Mouse (Mus musculus) myocyte (in vitro differentiated cells): Measurements from ENCODE around the gene Hspg2. TPM values are rescaled to one million over a fixed set of nuclear protein-coding genes. Genes with fewer than 3 reads are reported as not detected.

ENCODE experiments used
- H3K27me3 ChIP-seq: one replicate; pipeline ENCODE4 v1.6.1; 2011; ENCODE audit not compliant: control insufficient read depth, insufficient read depth, insufficient read length
- H3K36me3 ChIP-seq: one replicate; pipeline ENCODE4 v1.6.1; 2011; ENCODE audit not compliant: control insufficient read depth, insufficient read depth
- H3K4me2 ChIP-seq: one replicate; pipeline ENCODE4 v1.6.1; 2011; ENCODE audit warnings: low read depth, control low read depth
- H3K4me3 ChIP-seq: one replicate; pipeline ENCODE4 v1.5.1; 2011; ENCODE audit warnings: mild to moderate bottlenecking, control low read depth, moderate library complexity
- H3K79me2 ChIP-seq: one replicate; pipeline ENCODE4 v1.6.1; 2011; ENCODE audit not compliant: control insufficient read depth, insufficient read depth
- H3ac ChIP-seq: one replicate; pipeline ENCODE4 v1.6.1; 2011; ENCODE audit not compliant: control insufficient read depth, insufficient read length
- CEBPB ChIP-seq: IDR thresholded peaks from 2 replicates; pipeline ENCODE4 v1.6.1; 2011; ENCODE audit warnings: mild to moderate bottlenecking, moderate library complexity; ENCODE audit not compliant: poor library complexity, insufficient read depth, severe bottlenecking
- E2F4 ChIP-seq: IDR thresholded peaks from one replicate; pipeline ENCODE4 v1.6.1; 2011; ENCODE audit warnings: mild to moderate bottlenecking, control low read depth, moderate library complexity; ENCODE audit not compliant: insufficient read depth
- MAX ChIP-seq: IDR thresholded peaks from one replicate; pipeline ENCODE4 v1.6.1; 2011; ENCODE audit warnings: low read depth, mild to moderate bottlenecking, control low read depth
- MYOD1 ChIP-seq, 3 experiments: IDR thresholded peaks; one replicate each; pipeline ENCODE4 v1.6.1; 2011; ENCODE audit warnings: control low read depth in 2 of 3, low read depth in 2 of 3, mild to moderate bottlenecking in 2 of 3, moderate library complexity in 1 of 3; ENCODE audit not compliant: insufficient read length in 2 of 3, control insufficient read depth in 1 of 3
- MYOG ChIP-seq, 3 experiments: IDR thresholded peaks; one replicate each; pipeline ENCODE4 v1.6.1; 2011; ENCODE audit warnings: control low read depth in 2 of 3, low read depth in 2 of 3, mild to moderate bottlenecking in 2 of 3; ENCODE audit not compliant: insufficient read length in 2 of 3, control insufficient read depth in 1 of 3, insufficient read depth in 1 of 3
- POLR2A ChIP-seq: IDR thresholded peaks from one replicate; pipeline ENCODE4 v1.6.1; 2011; ENCODE audit warnings: low read depth, mild to moderate bottlenecking, control low read depth, moderate library complexity; ENCODE audit not compliant: insufficient read length
- POLR2AphosphoS2 ChIP-seq: IDR thresholded peaks from one replicate; pipeline ENCODE4 v1.6.1; 2011; ENCODE audit warnings: low read depth, control low read depth; ENCODE audit not compliant: insufficient read length
- REST ChIP-seq: IDR thresholded peaks from one replicate; pipeline ENCODE4 v1.6.1; 2011; ENCODE audit warnings: mild to moderate bottlenecking, control low read depth, moderate library complexity; ENCODE audit not compliant: insufficient read depth, insufficient read length
- SRF ChIP-seq: IDR thresholded peaks from one replicate; pipeline ENCODE4 v1.6.1; 2011; ENCODE audit warnings: low read depth; ENCODE audit not compliant: control insufficient read depth, insufficient read length
- TCF12 ChIP-seq: IDR thresholded peaks from one replicate; pipeline ENCODE4 v1.6.1; 2011; ENCODE audit warnings: mild to moderate bottlenecking, control low read depth; ENCODE audit not compliant: poor library complexity, insufficient read depth, severe bottlenecking
- TCF3 ChIP-seq: IDR thresholded peaks from one replicate; pipeline ENCODE4 v1.6.1; 2011; ENCODE audit warnings: low read depth, control low read depth; ENCODE audit not compliant: insufficient read length
- USF1 ChIP-seq: IDR thresholded peaks from one replicate; pipeline ENCODE4 v1.6.1; 2011; ENCODE audit warnings: low read depth, mild to moderate bottlenecking, control low read depth, moderate library complexity
- polyA plus RNA-seq: library from polyadenylated mRNA; unstranded; fragments of >200 nt; fragmentation: generic; extraction: Trizol; gene quantifications from one replicate; pipeline ENCODE4 v1.2.1, GENCODE M21; 2012; ENCODE audit warnings: missing spikeins

Hspg2 gene
- polyA plus RNA-seq, 1 experiment = 209 TPM

DNA sequence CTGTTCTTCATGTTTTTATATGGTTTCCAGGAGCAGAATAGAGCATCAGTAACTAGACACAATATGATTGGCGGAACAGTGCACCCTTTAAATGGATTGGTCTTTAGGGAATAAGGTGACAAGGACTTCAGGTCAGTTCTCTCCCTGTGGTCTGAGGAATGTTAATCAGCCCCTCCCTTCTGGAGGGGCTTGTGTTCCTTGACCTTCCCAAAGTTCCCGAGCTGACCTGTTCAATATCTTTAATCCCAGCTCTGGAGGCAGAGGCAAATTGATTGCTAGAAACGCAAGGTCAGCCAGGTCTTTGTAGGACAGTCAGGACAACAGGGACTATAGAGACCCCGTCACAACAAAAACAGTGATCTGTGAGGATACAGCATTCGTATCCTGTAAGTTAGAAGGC, 130.0 kb downstream of the Hspg2 start:
- peaks cover 72% of the 10 kb centered on the region for H3K79me2 ChIP-seq
- no peak overlapping the region for H3K4me2 ChIP-seq
- no peak overlapping the region for H3K4me3 ChIP-seq
- no peak for TF ChIP-seq SRF
- no peak for TF ChIP-seq MAX
- no peak for TF ChIP-seq REST
- no peak for TF ChIP-seq TCF3
- no peak for TF ChIP-seq MYOD1 (IDR thresholded peaks at IDR 0.05; ENCODE audit: control insufficient read depth in 1 of 3, insufficient read length in 2 of 3, low read depth in 2 of 3)
- no peak for TF ChIP-seq TCF12
- TF ChIP-seq E2F4 = no peak
- no peak for TF ChIP-seq CEBPB
- TF ChIP-seq USF1 = no peak
- no peak for TF ChIP-seq POLR2A
- TF ChIP-seq POLR2AphosphoS2 = no peak
- TF ChIP-seq MYOG (IDR thresholded peaks at IDR 0.05; ENCODE audit: control insufficient read depth in 1 of 3, insufficient read depth in 1 of 3, insufficient read length in 2 of 3, low read depth in 2 of 3) = no peak
- H3ac ChIP-seq = no peak overlapping the region
- no peaks in the 10 kb centered on the region for H3K36me3 ChIP-seq
- H3K27me3 ChIP-seq = no peaks in the 10 kb centered on the region

DNA sequence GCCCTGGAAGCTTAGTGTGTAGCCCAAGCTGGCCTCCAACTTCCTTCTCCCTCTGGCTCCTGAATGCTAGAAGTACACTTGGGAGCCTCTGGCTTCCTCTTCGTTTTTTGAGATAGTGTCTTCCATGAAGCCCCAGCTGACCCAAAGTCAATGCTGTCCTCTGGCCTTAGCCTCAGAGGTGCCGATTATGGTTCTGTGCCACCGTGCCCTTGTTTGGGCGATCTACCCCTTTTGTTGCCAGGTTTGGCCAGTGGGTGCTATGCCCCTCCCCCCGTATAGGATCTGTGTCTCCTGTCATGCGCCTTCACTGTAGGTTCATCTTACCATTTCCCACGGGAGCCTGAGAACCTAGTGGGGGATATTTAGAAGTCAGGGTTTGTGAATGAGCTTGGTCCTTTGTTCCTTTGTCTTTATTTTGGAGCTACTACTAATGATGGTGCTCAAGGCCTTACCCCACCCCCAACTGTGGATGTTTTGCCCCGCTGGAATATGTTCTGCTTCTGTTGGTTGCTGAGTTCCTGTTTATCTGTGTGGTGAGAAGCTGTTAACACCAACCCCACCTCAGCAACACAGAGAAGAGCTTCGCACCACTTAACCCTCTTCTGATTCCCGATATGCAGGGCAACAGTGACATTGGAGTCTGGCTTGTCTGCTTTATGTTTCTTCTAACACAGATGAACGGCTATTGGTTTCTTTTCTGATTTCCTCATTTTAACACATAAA, 135.0 kb downstream of the Hspg2 start:
- Histone ChIP-seq H3K4me2 (no peak overlapping the region), H3K27me3 (no peaks in the 10 kb centered on the region), H3ac (no peak overlapping the region), H3K4me3 (no peak overlapping the region), H3K36me3 (peaks cover 2% of the 10 kb centered on the region), H3K79me2 (peaks cover 35% of the 10 kb centered on the region)
- TF ChIP-seq E2F4 = no peak
- no peak for TF ChIP-seq POLR2A
- no peak for TF ChIP-seq MYOD1 (IDR thresholded peaks at IDR 0.05; ENCODE audit: control insufficient read depth in 1 of 3, insufficient read length in 2 of 3, low read depth in 2 of 3)
- TF ChIP-seq TCF12 = no peak
- TF ChIP-seq MYOG (IDR thresholded peaks at IDR 0.05; ENCODE audit: control insufficient read depth in 1 of 3, insufficient read depth in 1 of 3, insufficient read length in 2 of 3, low read depth in 2 of 3) = no peak
- TF ChIP-seq SRF = no peak
- no peak for TF ChIP-seq POLR2AphosphoS2
- TF ChIP-seq USF1 = no peak
- TF ChIP-seq TCF3 = no peak
- no peak for TF ChIP-seq MAX
- TF ChIP-seq CEBPB = no peak
- no peak for TF ChIP-seq REST

DNA sequence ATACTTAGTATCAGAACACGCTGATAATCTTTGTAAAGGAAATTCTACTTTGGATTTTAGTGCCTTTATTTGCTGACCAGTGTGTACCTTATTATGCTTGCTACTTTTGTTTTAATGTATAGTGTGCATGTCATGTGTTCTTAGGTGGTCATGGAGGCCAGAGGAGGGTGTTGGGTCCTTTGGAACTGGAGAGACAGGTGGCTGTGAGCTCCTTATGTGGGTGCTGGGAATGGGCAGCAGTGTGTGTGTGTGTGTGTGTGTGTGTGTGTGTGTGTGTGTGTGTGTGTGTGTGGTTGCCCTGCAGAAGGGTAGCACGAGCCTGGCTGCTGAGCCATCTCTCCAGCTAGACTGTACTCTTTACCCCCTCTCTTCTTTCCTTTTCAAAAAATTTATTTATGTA, 138.5 kb downstream of the Hspg2 start:
- Histone ChIP-seq H3K4me2 (no peak overlapping the region), H3K36me3 (peaks cover 20% of the 10 kb centered on the region), H3K27me3 (no peaks in the 10 kb centered on the region)

DNA sequence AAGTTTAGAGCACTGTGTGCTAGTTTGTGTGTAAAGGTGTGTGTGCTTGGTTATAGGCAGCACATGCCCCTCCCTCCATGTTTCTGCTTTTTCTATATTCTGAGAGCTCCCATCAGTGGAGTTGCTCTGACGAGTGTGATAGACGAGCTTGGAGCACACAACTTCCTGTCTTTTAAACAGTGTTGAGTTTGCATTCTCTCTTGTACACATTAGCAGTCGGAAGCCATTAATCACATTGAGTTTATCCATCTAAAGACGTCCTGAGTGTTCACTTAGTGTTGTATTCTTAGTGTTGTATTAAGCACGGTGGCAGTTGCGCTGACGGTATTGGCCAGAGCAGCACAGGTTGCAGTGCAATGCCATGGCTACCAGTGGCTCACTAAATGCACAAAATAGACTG, 140.7 kb downstream of the Hspg2 start:
- Histone ChIP-seq H3K4me3 (no peak overlapping the region), H3K27me3 (no peaks in the 10 kb centered on the region), H3K4me2 (no peak overlapping the region), H3K79me2 (no peaks in the 10 kb centered on the region), H3K36me3 (peaks cover 25% of the 10 kb centered on the region), H3ac (no peak overlapping the region)
- TF ChIP-seq SRF (no peak), CEBPB (no peak), USF1 (no peak)

More for the DNA sequence above, 138.5 kb downstream of the Hspg2 start:
- no peak overlapping the region for H3ac ChIP-seq
- H3K4me3 ChIP-seq = no peak overlapping the region
- H3K79me2 ChIP-seq = peaks cover 8% of the 10 kb centered on the region
- TF ChIP-seq TCF12 (no peak), SRF (no peak), MYOD1 (IDR thresholded peaks at IDR 0.05; ENCODE audit: control insufficient read depth in 1 of 3, insufficient read length in 2 of 3, low read depth in 2 of 3) (peak in 2 of 3 experiments; percentile 16 to 53), MYOG (IDR thresholded peaks at IDR 0.05; ENCODE audit: control insufficient read depth in 1 of 3, insufficient read depth in 1 of 3, insufficient read length in 2 of 3, low read depth in 2 of 3) (peak in 1 of 3 experiments; percentile 51), TCF3 (no peak), POLR2AphosphoS2 (no peak)

DNA sequence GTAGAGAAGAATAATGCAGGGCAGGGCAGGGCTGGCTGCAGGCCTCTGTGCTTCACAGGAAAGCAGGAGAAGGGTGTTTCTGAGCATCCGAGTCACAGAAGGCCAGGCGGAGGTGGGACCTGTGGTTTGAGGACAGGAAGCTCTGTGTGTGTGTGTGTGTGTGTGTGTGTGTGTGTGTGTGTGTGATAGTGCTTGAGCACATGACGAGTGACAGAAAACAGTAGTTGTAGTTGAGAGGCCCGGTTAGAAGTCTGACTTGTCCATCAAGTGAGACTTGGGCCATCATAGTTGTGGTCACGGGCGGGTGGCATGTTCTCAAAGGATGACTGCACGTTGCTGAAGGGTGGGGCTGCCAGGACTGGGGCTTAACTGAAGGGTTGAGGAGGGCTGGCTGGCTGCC, 141.1 kb downstream of the Hspg2 start:
- H3K4me3 ChIP-seq = no peak overlapping the region
- H3K27me3 ChIP-seq = no peaks in the 10 kb centered on the region
- H3K4me2 ChIP-seq = no peak overlapping the region
- H3ac ChIP-seq = no peak overlapping the region
- no peaks in the 10 kb centered on the region for H3K79me2 ChIP-seq
- peaks cover 25% of the 10 kb centered on the region for H3K36me3 ChIP-seq
- TF ChIP-seq MYOD1 (IDR thresholded peaks at IDR 0.05; ENCODE audit: control insufficient read depth in 1 of 3, insufficient read length in 2 of 3, low read depth in 2 of 3) (peak in 1 of 3 experiments; percentile 17), POLR2A (no peak), MYOG (IDR thresholded peaks at IDR 0.05; ENCODE audit: control insufficient read depth in 1 of 3, insufficient read depth in 1 of 3, insufficient read length in 2 of 3, low read depth in 2 of 3) (no peak), SRF (no peak), CEBPB (no peak), E2F4 (no peak)
